Mouse (Mus musculus) megakaryocyte, embryonic 14.5 days (primary cell): ENCODE results near the gene Nav1. TPM values are rescaled to one million over a fixed set of nuclear protein-coding genes. Genes with fewer than 3 reads are reported as not detected.

ENCODE experiments used
- H3K27me3 ChIP-seq: replicated peaks from 2 replicates; pipeline ENCODE3; 2012; ENCODE audit warnings: inconsistent platforms
- H3K36me3 ChIP-seq: replicated peaks from 2 replicates; pipeline ENCODE3; 2012; ENCODE audit warnings: low read length, inconsistent platforms, mixed read lengths
- H3K4me1 ChIP-seq: 2 replicates; pipeline ENCODE4 v1.6.1; 2012; ENCODE audit warnings: inconsistent platforms
- H3K4me3 ChIP-seq: replicated peaks from 2 replicates; pipeline ENCODE3; 2012; ENCODE audit warnings: moderate library complexity, mild to moderate bottlenecking, inconsistent platforms
- H3K9me3 ChIP-seq: 2 replicates; pipeline ENCODE4 v1.6.1; 2012; ENCODE audit warnings: inconsistent platforms
- FLI1 ChIP-seq: IDR thresholded peaks from 2 replicates; pipeline ENCODE4 v1.6.1; 2012; ENCODE audit warnings: low read length, inconsistent platforms, mixed read lengths
- GATA1 ChIP-seq: IDR thresholded peaks from 3 replicates; pipeline ENCODE4 v1.6.1; 2012; ENCODE audit warnings: mixed read lengths, low read length, inconsistent platforms, borderline replicate concordance
- polyA plus RNA-seq: library from polyadenylated mRNA; stranded (reverse); fragments of >175 nt; gene quantifications from 2 replicates; pipeline ENCODE4 v1.2.3, GENCODE M21; 2012; ENCODE audit warnings: low replicate concordance; ENCODE audit not compliant: insufficient read depth

Gene Nav1
- polyA plus RNA-seq, 1 experiment, result 13.4 TPM

GRCm38 (mm10) chr1:135441861-135442260 lies 165.2 kb downstream of the Nav1 start:
- no peaks in the 10 kb centered on the region for H3K9me3 ChIP-seq
- H3K4me1 ChIP-seq, result 0 out of 2 replicates have a peak, but pooled peaks cover 5% of the 10 kb centered on the region
- H3K27me3 ChIP-seq, result no peaks in the 10 kb centered on the region
- peaks cover 65% of the 10 kb centered on the region for H3K36me3 ChIP-seq
- TF ChIP-seq FLI1, result no peak
- TF ChIP-seq GATA1, result no peak
- no peak overlapping the region for H3K4me3 ChIP-seq

DNA sequence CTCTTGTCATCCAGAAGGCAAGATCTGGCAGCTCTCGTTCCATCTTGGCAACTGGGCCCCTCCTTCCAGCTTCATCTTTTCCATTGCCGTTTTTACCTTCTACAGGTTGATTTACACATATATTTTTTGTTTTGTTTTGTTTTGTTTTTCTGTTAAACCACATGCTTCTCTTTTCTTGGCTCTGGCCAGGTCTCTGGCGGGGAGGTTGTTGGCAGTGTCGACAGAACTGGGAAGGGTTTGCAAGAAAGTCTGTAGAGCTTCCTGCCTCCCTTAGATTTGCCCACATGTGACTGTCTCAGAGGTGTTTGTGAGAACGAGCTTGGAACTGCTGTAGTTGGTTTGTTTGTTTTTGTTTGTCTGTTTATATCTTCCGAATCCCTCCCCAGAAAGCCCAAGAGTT lies 166.1 kb downstream of the Nav1 start:
- Histone ChIP-seq H3K4me3 (no peak overlapping the region), H3K27me3 (no peaks in the 10 kb centered on the region), H3K36me3 (peaks cover 65% of the 10 kb centered on the region), H3K9me3 (no peaks in the 10 kb centered on the region), H3K4me1 (peaks cover 5% of the 10 kb centered on the region; the same call in 1 of the 2 replicates)
- TF ChIP-seq FLI1, result no peak
- no peak for TF ChIP-seq GATA1

DNA sequence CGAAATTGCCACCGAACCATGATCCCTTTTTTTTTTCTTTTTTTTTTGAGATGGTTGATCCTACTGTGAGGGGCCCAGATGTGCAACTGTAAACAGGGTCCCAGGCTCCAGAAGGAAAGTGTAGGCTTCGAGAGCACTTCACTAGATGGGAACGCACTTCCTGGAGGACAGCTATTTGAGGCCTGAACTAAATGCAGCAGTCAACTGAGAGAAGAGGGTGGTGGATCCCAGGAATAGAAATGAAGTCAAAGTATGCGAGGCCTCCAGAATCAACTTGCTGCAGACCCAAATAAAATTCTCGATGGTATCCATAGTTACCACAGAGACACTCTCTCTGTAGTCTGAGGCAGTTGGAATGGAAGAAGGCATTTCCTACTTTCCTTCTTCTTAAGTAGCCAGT lies 168.3 kb downstream of the Nav1 start:
- TF ChIP-seq GATA1, result no peak
- TF ChIP-seq FLI1, result no peak
- Histone ChIP-seq H3K27me3 (no peaks in the 10 kb centered on the region), H3K4me3 (no peak overlapping the region), H3K36me3 (peaks cover 48% of the 10 kb centered on the region), H3K4me1 (peaks cover 8% of the 10 kb centered on the region; the same call in 1 of the 2 replicates), H3K9me3 (no peaks in the 10 kb centered on the region)

DNA sequence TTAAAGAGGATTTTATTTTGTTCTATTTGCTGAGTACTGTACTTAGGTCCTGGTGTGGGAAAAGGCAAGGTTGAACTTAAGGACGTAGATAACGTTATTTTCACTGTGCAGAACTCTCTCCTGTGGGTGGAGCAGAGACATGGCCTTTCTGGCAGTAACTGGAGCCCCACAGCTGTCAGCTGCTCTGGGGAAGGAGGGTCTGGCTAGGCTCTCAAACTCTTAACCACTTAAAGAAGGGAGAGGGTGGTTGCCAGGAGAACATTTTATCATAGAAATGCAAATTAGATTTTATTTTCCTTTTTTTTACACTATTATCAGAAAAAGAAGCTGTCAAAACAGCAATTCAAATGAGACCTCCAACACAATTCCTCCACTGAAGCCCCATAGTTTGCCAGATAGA lies 171.3 kb downstream of the Nav1 start:
- TF ChIP-seq GATA1 (no peak), FLI1 (no peak)
- Histone ChIP-seq H3K9me3 (no peaks in the 10 kb centered on the region), H3K4me1 (peaks cover 13% of the 10 kb centered on the region), H3K36me3 (peaks cover 20% of the 10 kb centered on the region), H3K4me3 (no peak overlapping the region), H3K27me3 (peaks cover 8% of the 10 kb centered on the region)

DNA sequence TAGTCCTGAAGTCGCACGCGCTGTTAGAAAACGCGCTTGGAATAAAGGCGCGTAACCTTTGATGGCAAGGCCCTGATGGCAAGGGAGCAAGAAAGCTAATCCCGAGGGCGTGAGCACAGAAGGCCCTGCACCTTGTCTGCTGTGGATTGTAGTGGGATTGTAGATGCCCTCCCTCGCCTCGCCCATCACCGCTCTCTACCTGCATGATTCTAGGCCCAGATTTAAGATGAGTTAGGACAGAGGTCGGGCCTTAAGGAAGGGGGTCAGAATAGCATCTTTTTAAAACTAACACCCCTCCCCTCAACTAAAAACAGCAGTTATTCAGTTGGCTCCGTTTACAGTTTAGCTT lies 176.5 kb downstream of the Nav1 start:
- Histone ChIP-seq H3K36me3 (peaks cover 14% of the 10 kb centered on the region), H3K27me3 (peaks cover 8% of the 10 kb centered on the region), H3K9me3 (no peaks in the 10 kb centered on the region), H3K4me3 (peak overlapping the region; percentile 100), H3K4me1 (peaks cover 26% of the 10 kb centered on the region)
- TF ChIP-seq GATA1, result no peak
- TF ChIP-seq FLI1, result no peak

- peaks cover 8% of the 10 kb centered on the region for H3K27me3 ChIP-seq
- TF ChIP-seq GATA1 (no peak), FLI1 (no peak)
- peaks cover 28% of the 10 kb centered on the region for H3K4me1 ChIP-seq
- no peaks in the 10 kb centered on the region for H3K9me3 ChIP-seq
- peak within 1 kb of the TSS; percentile 100 for H3K4me3 ChIP-seq
- H3K36me3 ChIP-seq, result peaks cover 20% of the 10 kb centered on the region
Observed at GRCm38 (mm10) chr1:135429901-135430668, 177.0 kb downstream of the Nav1 start, which contains the start of gene Ipo9. Gene Ipo9, minus strand, starts transcription at chr1:135430499.

- Histone ChIP-seq H3K27me3 (peaks cover 8% of the 10 kb centered on the region), H3K4me1 (peaks cover 29% of the 10 kb centered on the region), H3K9me3 (no peaks in the 10 kb centered on the region), H3K36me3 (peaks cover 46% of the 10 kb centered on the region), H3K4me3 (no peak overlapping the region)
- TF ChIP-seq FLI1 (no peak), GATA1 (no peak)
Observed at GRCm38 (mm10) chr1:135427390-135427789, 179.7 kb downstream of the Nav1 start.

- Histone ChIP-seq H3K36me3 (peaks cover 47% of the 10 kb centered on the region), H3K4me1 (peaks cover 26% of the 10 kb centered on the region), H3K4me3 (no peak overlapping the region), H3K27me3 (peaks cover 2% of the 10 kb centered on the region), H3K9me3 (no peaks in the 10 kb centered on the region)
- TF ChIP-seq FLI1 (no peak), GATA1 (no peak)
Observed at GRCm38 (mm10) chr1:135426645-135427044, 180.4 kb downstream of the Nav1 start.

GRCm38 (mm10) chr1:135422772-135423171 lies 184.3 kb downstream of the Nav1 start:
- peaks cover 7% of the 10 kb centered on the region; the same call in 1 of the 2 replicates for H3K4me1 ChIP-seq
- no peaks in the 10 kb centered on the region for H3K9me3 ChIP-seq
- H3K36me3 ChIP-seq, result peaks cover 74% of the 10 kb centered on the region
- H3K27me3 ChIP-seq, result no peaks in the 10 kb centered on the region
- no peak for TF ChIP-seq GATA1
- TF ChIP-seq FLI1, result no peak
- H3K4me3 ChIP-seq, result no peak overlapping the region

DNA sequence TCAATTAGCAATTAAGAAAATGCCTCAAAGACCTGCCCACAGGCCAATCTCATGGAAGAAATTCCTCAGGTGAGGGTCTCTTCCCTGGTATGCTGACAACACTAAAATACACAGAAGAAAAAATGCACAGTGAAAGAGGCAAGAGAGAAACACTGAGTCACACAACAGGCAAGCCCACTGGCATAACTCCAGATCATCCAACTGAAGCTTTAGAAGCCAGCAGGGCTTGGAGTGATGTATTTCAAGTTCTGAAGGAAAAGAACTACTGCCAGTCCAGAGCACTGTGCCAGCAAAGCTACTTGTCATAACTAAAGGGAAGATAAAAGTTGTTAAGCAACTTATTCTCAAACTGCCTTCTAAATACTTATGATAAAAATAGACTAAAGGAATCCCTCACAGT lies 193.1 kb downstream of the Nav1 start:
- H3K4me3 ChIP-seq, result no peak overlapping the region
- H3K27me3 ChIP-seq, result no peaks in the 10 kb centered on the region
- no peaks in the 10 kb centered on the region for H3K9me3 ChIP-seq
- H3K36me3 ChIP-seq, result peaks cover 81% of the 10 kb centered on the region
- TF ChIP-seq GATA1 (no peak), FLI1 (no peak)
- peaks cover 22% of the 10 kb centered on the region for H3K4me1 ChIP-seq
